Mouse (Mus musculus) ES-E14 (cell line): ENCODE data around the gene Tmem87b. TPM values are rescaled to one million over a fixed set of nuclear protein-coding genes. Genes with fewer than 3 reads are reported as not detected.

Experiments used
- DNase-seq: peaks from one replicate; pipeline ENCODE4 v3.0.0-alpha.2; 2013; ENCODE audit warnings: low read depth, low spot score
- H3K27ac ChIP-seq: 2 replicates; pipeline ENCODE4 v1.5.1; 2012; ENCODE audit warnings: low read depth, mild to moderate bottlenecking, low read length, moderate library complexity, mixed read lengths; ENCODE audit not compliant: poor library complexity, insufficient read depth, severe bottlenecking
- H3K36me3 ChIP-seq: 2 replicates; pipeline ENCODE4 v1.6.1; 2012; ENCODE audit warnings: mild to moderate bottlenecking, low read length, moderate library complexity, mixed read lengths; ENCODE audit not compliant: control insufficient read depth, poor library complexity, insufficient read depth, severe bottlenecking
- H3K4me1 ChIP-seq, 2 experiments: fragments of 150-350 bp in 1 of 2; sonication (generic) in 1 of 2; 2 replicates each; pipeline ENCODE4 v1.6.1; 2012; ENCODE audit warnings: low read length in 2 of 2, mild to moderate bottlenecking in 1 of 2, mixed read lengths in 1 of 2; ENCODE audit not compliant: control insufficient read depth in 2 of 2, insufficient read depth in 2 of 2, poor library complexity in 1 of 2
- H3K4me3 ChIP-seq, 2 experiments: fragments of 150-350 bp in 1 of 2; sonication (generic) in 1 of 2; 2 replicates each; pipeline ENCODE4 v1.5.1; 2012; ENCODE audit warnings: low read length in 2 of 2, low read depth in 1 of 2, mild to moderate bottlenecking in 1 of 2, mixed read lengths in 1 of 2; ENCODE audit not compliant: insufficient read depth in 1 of 2, poor library complexity in 1 of 2, severe bottlenecking in 1 of 2
- H3K9ac ChIP-seq: 2 replicates; pipeline ENCODE4 v1.6.1; 2012; ENCODE audit warnings: low read depth, mild to moderate bottlenecking, low read length, mixed read lengths; ENCODE audit not compliant: poor library complexity, insufficient read depth, severe bottlenecking
- H3K9me3 ChIP-seq: fragments of 150-350 bp; sonication (generic); 2 replicates; pipeline ENCODE4 v1.6.1; 2012; ENCODE audit warnings: low read depth, mild to moderate bottlenecking, low read length; ENCODE audit not compliant: control insufficient read depth, insufficient read depth
- CHD2 ChIP-seq: IDR thresholded peaks from 2 replicates; pipeline ENCODE4 v1.6.1; 2014; ENCODE audit warnings: mild to moderate bottlenecking, low read depth, low read length, inconsistent platforms
- HCFC1 ChIP-seq: IDR thresholded peaks from 2 replicates; pipeline ENCODE4 v1.6.1; 2012; ENCODE audit warnings: low read length, inconsistent platforms, borderline replicate concordance; ENCODE audit not compliant: insufficient read depth
- MAFK ChIP-seq: IDR thresholded peaks from 2 replicates; pipeline ENCODE4 v1.6.1; 2014; ENCODE audit warnings: mild to moderate bottlenecking, low read depth, low read length, inconsistent platforms; ENCODE audit not compliant: insufficient read depth
- ZC3H11A ChIP-seq: IDR thresholded peaks from 2 replicates; pipeline ENCODE4 v1.6.1; 2012; ENCODE audit warnings: low read depth, mild to moderate bottlenecking, inconsistent platforms, low read length, borderline replicate concordance
- ZNF384 ChIP-seq: IDR thresholded peaks from 2 replicates; pipeline ENCODE4 v1.6.1; 2012; ENCODE audit warnings: low read depth, low read length, inconsistent platforms
- in situ Hi-C, 2 experiments: fragments of 600-800 bp; cut with MboI; formaldehyde crosslinking; loops; one replicate each; pipeline ENCODE4 v1.15.1; 2025; ENCODE audit warnings: low sequenced_read_pairs in 2 of 2, inconsistent platforms in 1 of 2; ENCODE audit not compliant: unreplicated experiment in 2 of 2
- total RNA-seq: library from RNA; depleted of rRNA; stranded (reverse); fragments of 300-350 nt; gene quantifications from 2 replicates; pipeline ENCODE4 v1.2.3, GENCODE M21; 2012

Tmem87b gene
- total RNA-seq, 1 experiment = 19.4 TPM

DNA sequence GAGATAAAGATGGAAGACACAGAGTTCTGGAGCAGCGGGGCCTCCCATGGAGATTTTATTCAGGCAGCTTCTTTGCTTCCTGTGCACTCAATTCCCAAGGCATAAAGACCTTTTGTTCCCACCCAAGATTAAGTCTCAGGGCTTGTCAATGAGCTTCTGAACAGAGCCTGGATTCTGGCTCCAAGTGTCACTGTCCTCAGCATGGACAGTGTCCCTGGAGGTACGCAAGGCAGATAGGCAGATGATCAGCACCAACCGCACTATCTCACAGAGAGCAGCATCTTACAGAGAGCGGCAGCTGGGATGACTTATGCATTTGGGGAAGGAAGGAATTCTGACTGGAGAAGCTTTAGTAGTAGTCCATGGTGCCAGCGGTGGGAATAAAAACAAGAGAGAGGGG lies 31.6 kb upstream of the Tmem87b start:
- TF ChIP-seq MAFK = no peak
- no peak for TF ChIP-seq ZNF384
- no peak for TF ChIP-seq CHD2
- TF ChIP-seq ZC3H11A = no peak
- TF ChIP-seq HCFC1 = no peak
- Histone ChIP-seq H3K27ac (no peak overlapping the region), H3K36me3 (no peaks in the 10 kb centered on the region)

DNA sequence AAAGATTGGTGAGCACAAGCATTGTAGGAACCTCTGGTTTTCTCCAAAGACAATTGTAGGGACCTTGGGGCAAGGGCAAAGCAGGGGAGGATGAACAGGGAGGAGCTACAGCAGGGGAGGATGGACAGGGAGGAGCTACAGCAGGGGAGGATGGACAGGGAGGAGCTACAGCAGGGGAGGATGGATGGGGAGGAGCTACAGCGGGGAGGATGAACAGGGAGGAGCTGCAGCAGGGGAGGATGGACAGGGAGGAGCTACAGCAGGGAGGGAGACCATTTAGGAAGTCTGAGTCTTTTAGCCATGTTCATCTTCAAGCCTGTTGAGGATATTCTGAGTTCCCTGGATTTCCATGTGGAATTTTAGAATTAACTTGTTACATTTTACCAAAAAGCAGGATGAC lies 31.1 kb upstream of the Tmem87b start:
- no peaks in the 10 kb centered on the region for H3K4me1 ChIP-seq
- no peak for DNase-seq
- H3K27ac ChIP-seq = no peak overlapping the region
- no peak overlapping the region for H3K4me3 ChIP-seq
- no peaks in the 10 kb centered on the region for H3K36me3 ChIP-seq
- H3K9ac ChIP-seq = no peak overlapping the region
- TF ChIP-seq ZNF384 = no peak
- no peak for TF ChIP-seq ZC3H11A
- no peak for TF ChIP-seq MAFK
- TF ChIP-seq CHD2 = no peak
- TF ChIP-seq HCFC1 = no peak
- in situ Hi-C loops = no loop called here
- H3K9me3 ChIP-seq = no peaks in the 10 kb centered on the region

More for the DNA sequence above, 31.6 kb upstream of the Tmem87b start:
- no peaks in the 10 kb centered on the region for H3K4me1 ChIP-seq
- no peak overlapping the region for H3K4me3 ChIP-seq
- no peaks in the 10 kb centered on the region for H3K9me3 ChIP-seq
- no peak overlapping the region for H3K9ac ChIP-seq
- in situ Hi-C loops = no loop called here
- DNase-seq = no peak

DNA sequence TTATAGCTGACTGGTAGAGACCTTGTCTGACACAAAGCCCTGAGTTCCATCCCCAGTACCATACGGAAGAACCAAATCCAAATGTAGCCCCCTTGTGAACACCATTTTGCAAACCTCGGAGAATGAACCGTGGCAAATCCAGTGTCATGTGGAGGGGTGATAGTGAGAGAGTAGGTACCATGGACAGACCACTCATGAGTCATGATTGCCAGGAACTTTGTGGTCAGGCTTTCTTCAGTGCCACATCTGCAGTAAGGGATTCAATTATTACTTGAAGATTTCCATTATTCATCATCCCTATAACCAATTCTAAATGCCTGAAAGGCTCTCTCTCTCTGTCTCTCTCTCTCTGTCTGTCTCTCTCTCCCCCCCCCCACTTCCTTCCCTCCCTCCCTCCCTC lies 30.1 kb upstream of the Tmem87b start:
- Histone ChIP-seq H3K9me3 (no peaks in the 10 kb centered on the region), H3K4me1 (no peaks in the 10 kb centered on the region), H3K27ac (no peak overlapping the region), H3K36me3 (no peaks in the 10 kb centered on the region), H3K9ac (no peak overlapping the region), H3K4me3 (no peak overlapping the region)
- in situ Hi-C loops = no loop called here
- TF ChIP-seq ZNF384 (no peak), MAFK (no peak), CHD2 (no peak), ZC3H11A (no peak)
- DNase-seq = no peak

DNA sequence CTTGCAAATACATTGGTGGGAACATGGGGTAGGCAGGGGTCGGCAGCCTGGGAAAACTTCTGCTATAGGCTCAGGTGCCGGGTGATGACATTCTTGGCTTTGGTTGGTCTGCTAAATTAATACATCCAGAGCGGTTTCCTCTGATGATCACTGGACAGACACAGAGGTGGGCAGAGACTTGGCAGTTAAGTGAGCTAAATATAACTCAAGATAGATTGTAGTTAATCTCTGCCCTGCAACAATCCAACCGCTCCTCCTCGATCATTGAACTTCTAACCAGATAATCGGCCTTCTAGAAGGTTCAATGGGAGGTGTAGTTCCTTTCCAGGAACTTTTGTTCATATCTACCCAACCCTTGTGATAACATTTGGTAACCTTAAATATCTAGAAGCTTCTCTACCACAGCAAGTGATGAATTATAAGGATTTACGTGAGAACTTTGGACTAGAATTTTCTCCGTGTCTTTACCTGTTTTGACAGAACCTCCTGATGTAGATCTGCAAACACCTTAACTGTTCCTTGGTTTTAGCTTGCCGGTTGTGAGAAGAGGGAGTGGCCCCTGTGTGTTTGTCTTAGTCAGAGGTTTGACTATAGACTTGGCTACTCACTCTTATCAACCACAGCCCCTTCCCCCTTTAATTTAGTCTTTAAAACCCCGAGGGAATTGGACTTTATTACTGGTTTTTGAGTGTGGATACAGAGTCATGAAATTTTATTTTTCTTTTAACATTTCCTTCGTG lies 26.9 kb upstream of the Tmem87b start:
- no peaks in the 10 kb centered on the region for H3K36me3 ChIP-seq
- no peak overlapping the region for H3K4me3 ChIP-seq
- H3K9me3 ChIP-seq = no peaks in the 10 kb centered on the region
- TF ChIP-seq ZNF384 = no peak
- no peak for TF ChIP-seq CHD2
- no peak for TF ChIP-seq HCFC1
- TF ChIP-seq ZC3H11A = no peak
- TF ChIP-seq MAFK = no peak
- H3K4me1 ChIP-seq = no peaks in the 10 kb centered on the region
- no peak for DNase-seq
- no peak overlapping the region for H3K27ac ChIP-seq
- H3K9ac ChIP-seq = no peak overlapping the region
- in situ Hi-C loops = no loop called here
